Mouse (Mus musculus): ENCODE results near the gene Olfr678. TPM values are rescaled to one million over a fixed set of nuclear protein-coding genes. Genes with fewer than 3 reads are reported as not detected.

The Olfr678 gene
- not detected in 2 replicates for polyA plus RNA-seq (2015; fragmentation: Nextera tagmentation; extraction: Ambion mirVana)

DNA sequence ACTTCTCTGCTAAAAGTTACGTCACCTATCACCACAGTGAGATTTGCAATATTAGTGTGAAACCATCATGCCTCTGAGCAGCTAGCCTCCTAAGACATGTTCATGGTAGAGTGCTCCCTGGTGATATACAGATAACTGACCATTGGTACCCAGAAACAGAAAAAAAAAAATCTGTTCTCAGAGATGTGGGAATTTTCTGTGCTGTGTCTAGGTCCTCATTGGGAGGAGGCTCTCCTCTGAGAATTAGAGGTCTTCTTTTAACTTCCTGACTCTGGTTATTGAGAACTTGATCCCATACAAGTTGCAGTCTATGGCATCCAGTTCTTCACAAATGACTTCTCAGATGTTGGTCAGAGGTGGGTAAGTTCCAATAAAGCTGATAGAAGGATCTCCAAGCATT lies at the start of gene Olfr678:
TSS of gene Olfr678 (plus strand) at position 301 of the 400 bp plus-strand sequence.

GRCm38 (mm10) chr7:105028360-105028759 lies 35.9 kb upstream of the Olfr678 start, which contains the start of gene Olfr675:
Gene Olfr675 (minus strand): TSS chr7:105028460.

GRCm38 (mm10) chr7:105032398-105032797 lies 31.9 kb upstream of the Olfr678 start, which contains the start of gene Olfr676:
Gene Olfr676 (plus strand): TSS chr7:105032698.

DNA sequence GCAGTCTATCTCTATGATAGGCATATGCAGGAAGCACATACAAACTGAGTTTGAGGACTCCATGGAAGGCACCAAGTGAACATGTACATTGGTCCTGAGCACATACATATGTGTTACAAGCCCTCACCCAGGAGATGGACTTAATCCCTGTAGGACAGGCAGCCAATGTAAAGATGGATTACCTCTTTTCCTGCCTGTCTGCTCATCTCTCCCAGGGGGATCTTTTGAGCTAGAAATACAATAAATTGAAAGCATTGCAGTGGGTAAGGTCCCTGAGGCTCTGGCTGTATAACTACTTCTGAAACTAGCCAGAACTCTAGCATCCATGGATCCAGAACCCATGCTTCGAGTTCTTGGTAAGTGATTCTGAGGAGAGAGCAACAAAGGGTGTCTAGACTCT lies 16.6 kb downstream of the Olfr678 start, which contains the start of gene Olfr679:
TSS of gene Olfr679 (plus strand) at position 301 of the 400 bp plus-strand sequence.

GRCm38 (mm10) chr7:105092717-105093116 lies 28.4 kb downstream of the Olfr678 start, which contains the start of gene Olfr680-ps1:
Gene Olfr680-ps1 (minus strand): TSS chr7:105092817.

DNA sequence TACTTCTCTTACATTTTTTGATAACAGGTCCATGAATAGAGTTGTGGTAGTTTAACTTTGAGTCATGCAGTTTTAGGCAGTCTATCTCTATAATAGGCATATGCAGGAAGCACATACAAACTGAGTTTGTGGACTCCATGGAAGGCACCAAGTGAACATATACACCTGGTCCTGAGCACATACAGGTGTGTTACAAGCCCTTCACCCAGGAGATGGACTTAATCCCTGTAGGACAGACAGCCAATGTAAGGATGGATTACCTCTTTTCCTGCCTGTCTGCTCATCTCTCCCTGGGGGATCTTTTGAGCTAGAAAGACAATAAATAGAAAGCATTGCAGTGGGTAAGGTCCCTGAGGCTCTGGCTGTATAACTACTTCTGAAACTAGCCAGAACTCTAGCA lies 52.3 kb downstream of the Olfr678 start, which contains the start of gene Olfr681:
TSS of gene Olfr681 (plus strand) at position 301 of the 400 bp plus-strand sequence.

Other genes with a start within 250 kb of the Olfr678 start
- gene Usp17lb, start 221.9 kb upstream of the Olfr678 start, polyA plus RNA-seq (2015; fragmentation: Nextera tagmentation; extraction: Ambion mirVana) = not detected in 2 replicates
- not detected in 2 replicates for gene Usp17la, start 207.5 kb upstream of the Olfr678 start, polyA plus RNA-seq (2015; fragmentation: Nextera tagmentation; extraction: Ambion mirVana)
- not detected in 2 replicates for gene Olfr665, start 186.4 kb upstream of the Olfr678 start, polyA plus RNA-seq (2015; fragmentation: Nextera tagmentation; extraction: Ambion mirVana)
- not detected in 2 replicates for gene Olfr666, start 168.5 kb upstream of the Olfr678 start, polyA plus RNA-seq (2015; fragmentation: Nextera tagmentation; extraction: Ambion mirVana)
- not detected in 2 replicates for gene Olfr667, start 143.0 kb upstream of the Olfr678 start, polyA plus RNA-seq (2015; fragmentation: Nextera tagmentation; extraction: Ambion mirVana)
- gene Olfr668, start 136.4 kb upstream of the Olfr678 start, polyA plus RNA-seq (2015; fragmentation: Nextera tagmentation; extraction: Ambion mirVana) = not detected in 2 replicates
- not detected in 2 replicates for gene Olfr669, start 130.2 kb upstream of the Olfr678 start, polyA plus RNA-seq (2015; fragmentation: Nextera tagmentation; extraction: Ambion mirVana)
- gene Olfr670, start 101.9 kb upstream of the Olfr678 start, polyA plus RNA-seq (2015; fragmentation: Nextera tagmentation; extraction: Ambion mirVana) = not detected in 2 replicates
- gene Olfr671, start 85.3 kb upstream of the Olfr678 start, polyA plus RNA-seq (2015; fragmentation: Nextera tagmentation; extraction: Ambion mirVana) = not detected in 2 replicates
- gene Olfr672, start 62.4 kb upstream of the Olfr678 start, polyA plus RNA-seq (2015; fragmentation: Nextera tagmentation; extraction: Ambion mirVana) = not detected in 2 replicates
- not detected in 2 replicates for gene Olfr675, start 36.0 kb upstream of the Olfr678 start, polyA plus RNA-seq (2015; fragmentation: Nextera tagmentation; extraction: Ambion mirVana)
- gene Olfr676, start 31.8 kb upstream of the Olfr678 start, polyA plus RNA-seq (2015; fragmentation: Nextera tagmentation; extraction: Ambion mirVana) = not detected in 2 replicates
- gene Olfr677, start 13.1 kb upstream of the Olfr678 start, polyA plus RNA-seq (2015; fragmentation: Nextera tagmentation; extraction: Ambion mirVana) = not detected in 2 replicates
- gene Olfr679, start 16.7 kb downstream of the Olfr678 start, polyA plus RNA-seq (2015; fragmentation: Nextera tagmentation; extraction: Ambion mirVana) = not detected in 2 replicates
- not detected in 2 replicates for gene Olfr680-ps1, start 28.3 kb downstream of the Olfr678 start, polyA plus RNA-seq (2015; fragmentation: Nextera tagmentation; extraction: Ambion mirVana)
- gene Olfr681, start 52.4 kb downstream of the Olfr678 start, polyA plus RNA-seq (2015; fragmentation: Nextera tagmentation; extraction: Ambion mirVana) = not detected in 2 replicates
- gene Olfr683, start 82.5 kb downstream of the Olfr678 start, polyA plus RNA-seq (2015; fragmentation: Nextera tagmentation; extraction: Ambion mirVana) = not detected in 2 replicates
- gene Olfr684, start 99.2 kb downstream of the Olfr678 start, polyA plus RNA-seq (2015; fragmentation: Nextera tagmentation; extraction: Ambion mirVana) = not detected in 2 replicates
- gene Olfr685, start 121.5 kb downstream of the Olfr678 start, polyA plus RNA-seq (2015; fragmentation: Nextera tagmentation; extraction: Ambion mirVana) = not detected in 2 replicates
- not detected in 2 replicates for gene Olfr686, start 143.0 kb downstream of the Olfr678 start, polyA plus RNA-seq (2015; fragmentation: Nextera tagmentation; extraction: Ambion mirVana)
- not detected in 2 replicates for gene Olfr688, start 223.6 kb downstream of the Olfr678 start, polyA plus RNA-seq (2015; fragmentation: Nextera tagmentation; extraction: Ambion mirVana)
- not detected in 2 replicates for gene Olfr689, start 246.7 kb downstream of the Olfr678 start, polyA plus RNA-seq (2015; fragmentation: Nextera tagmentation; extraction: Ambion mirVana)

Data from skeletal muscle tissue, postnatal 0 days (tissue).